Mouse (Mus musculus) myocyte (in vitro differentiated cells): ENCODE data around the gene B3gntl1. TPM values are rescaled to one million over a fixed set of nuclear protein-coding genes. Genes with fewer than 3 reads are reported as not detected.

Experiments
- H3K27me3 ChIP-seq: one replicate; pipeline ENCODE4 v1.6.1; 2011; ENCODE audit not compliant: control insufficient read depth, insufficient read depth, insufficient read length
- H3K36me3 ChIP-seq: one replicate; pipeline ENCODE4 v1.6.1; 2011; ENCODE audit not compliant: control insufficient read depth, insufficient read depth
- H3K4me2 ChIP-seq: one replicate; pipeline ENCODE4 v1.6.1; 2011; ENCODE audit warnings: low read depth, control low read depth
- H3K4me3 ChIP-seq: one replicate; pipeline ENCODE4 v1.5.1; 2011; ENCODE audit warnings: mild to moderate bottlenecking, control low read depth, moderate library complexity
- H3K79me2 ChIP-seq: one replicate; pipeline ENCODE4 v1.6.1; 2011; ENCODE audit not compliant: control insufficient read depth, insufficient read depth
- H3ac ChIP-seq: one replicate; pipeline ENCODE4 v1.6.1; 2011; ENCODE audit not compliant: control insufficient read depth, insufficient read length
- CEBPB ChIP-seq: IDR thresholded peaks from 2 replicates; pipeline ENCODE4 v1.6.1; 2011; ENCODE audit warnings: mild to moderate bottlenecking, moderate library complexity; ENCODE audit not compliant: poor library complexity, insufficient read depth, severe bottlenecking
- E2F4 ChIP-seq: IDR thresholded peaks from one replicate; pipeline ENCODE4 v1.6.1; 2011; ENCODE audit warnings: mild to moderate bottlenecking, control low read depth, moderate library complexity; ENCODE audit not compliant: insufficient read depth
- MAX ChIP-seq: IDR thresholded peaks from one replicate; pipeline ENCODE4 v1.6.1; 2011; ENCODE audit warnings: low read depth, mild to moderate bottlenecking, control low read depth
- MYOD1 ChIP-seq, 3 experiments: IDR thresholded peaks; one replicate each; pipeline ENCODE4 v1.6.1; 2011; ENCODE audit warnings: control low read depth in 2 of 3, low read depth in 2 of 3, mild to moderate bottlenecking in 2 of 3, moderate library complexity in 1 of 3; ENCODE audit not compliant: insufficient read length in 2 of 3, control insufficient read depth in 1 of 3
- MYOG ChIP-seq, 3 experiments: IDR thresholded peaks; one replicate each; pipeline ENCODE4 v1.6.1; 2011; ENCODE audit warnings: control low read depth in 2 of 3, low read depth in 2 of 3, mild to moderate bottlenecking in 2 of 3; ENCODE audit not compliant: insufficient read length in 2 of 3, control insufficient read depth in 1 of 3, insufficient read depth in 1 of 3
- POLR2A ChIP-seq: IDR thresholded peaks from one replicate; pipeline ENCODE4 v1.6.1; 2011; ENCODE audit warnings: low read depth, mild to moderate bottlenecking, control low read depth, moderate library complexity; ENCODE audit not compliant: insufficient read length
- POLR2AphosphoS2 ChIP-seq: IDR thresholded peaks from one replicate; pipeline ENCODE4 v1.6.1; 2011; ENCODE audit warnings: low read depth, control low read depth; ENCODE audit not compliant: insufficient read length
- REST ChIP-seq: IDR thresholded peaks from one replicate; pipeline ENCODE4 v1.6.1; 2011; ENCODE audit warnings: mild to moderate bottlenecking, control low read depth, moderate library complexity; ENCODE audit not compliant: insufficient read depth, insufficient read length
- SRF ChIP-seq: IDR thresholded peaks from one replicate; pipeline ENCODE4 v1.6.1; 2011; ENCODE audit warnings: low read depth; ENCODE audit not compliant: control insufficient read depth, insufficient read length
- TCF12 ChIP-seq: IDR thresholded peaks from one replicate; pipeline ENCODE4 v1.6.1; 2011; ENCODE audit warnings: mild to moderate bottlenecking, control low read depth; ENCODE audit not compliant: poor library complexity, insufficient read depth, severe bottlenecking
- TCF3 ChIP-seq: IDR thresholded peaks from one replicate; pipeline ENCODE4 v1.6.1; 2011; ENCODE audit warnings: low read depth, control low read depth; ENCODE audit not compliant: insufficient read length
- USF1 ChIP-seq: IDR thresholded peaks from one replicate; pipeline ENCODE4 v1.6.1; 2011; ENCODE audit warnings: low read depth, mild to moderate bottlenecking, control low read depth, moderate library complexity
- polyA plus RNA-seq: library from polyadenylated mRNA; unstranded; fragments of >200 nt; fragmentation: generic; extraction: Trizol; gene quantifications from one replicate; pipeline ENCODE4 v1.2.1, GENCODE M21; 2012; ENCODE audit warnings: missing spikeins

Gene B3gntl1
- polyA plus RNA-seq, 1 experiment: 5.4 TPM

DNA sequence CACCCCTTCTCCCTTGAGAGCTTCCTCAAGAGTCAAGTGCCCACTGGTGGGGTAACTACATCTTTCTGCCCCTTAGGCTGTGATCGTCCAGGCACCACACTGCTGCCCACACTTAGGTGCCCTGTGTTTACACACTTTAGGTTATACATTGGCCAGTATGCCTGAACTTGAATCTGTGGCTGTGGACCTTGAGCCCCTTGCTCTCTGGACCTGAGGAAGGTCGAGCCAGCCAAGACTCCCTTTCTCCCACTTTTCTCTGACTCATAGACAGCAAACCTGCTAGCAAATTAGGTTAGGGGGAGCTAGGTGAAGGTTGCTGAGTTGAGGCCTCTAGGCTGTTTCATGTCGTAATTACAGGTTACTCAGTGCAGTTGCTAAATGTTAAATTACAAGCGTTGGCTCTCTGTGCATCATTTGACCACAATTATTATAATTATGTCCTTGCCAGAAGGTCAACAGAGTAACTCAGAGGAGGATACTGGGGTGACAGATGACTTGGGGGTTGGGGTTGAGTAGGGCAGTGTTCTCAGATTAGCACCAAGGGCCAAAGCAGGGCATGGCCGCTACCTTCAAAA lies 25.5 kb upstream of the B3gntl1 start:
- Histone ChIP-seq H3K4me2 (no peak overlapping the region), H3K4me3 (no peak overlapping the region), H3K36me3 (no peaks in the 10 kb centered on the region), H3K79me2 (peaks cover 7% of the 10 kb centered on the region), H3K27me3 (no peaks in the 10 kb centered on the region), H3ac (no peak overlapping the region)
- no peak for TF ChIP-seq TCF12
- TF ChIP-seq CEBPB: no peak
- no peak for TF ChIP-seq MYOD1 (IDR thresholded peaks at IDR 0.05; ENCODE audit: control insufficient read depth in 1 of 3, insufficient read length in 2 of 3, low read depth in 2 of 3)
- TF ChIP-seq TCF3: no peak
- TF ChIP-seq E2F4: no peak
- TF ChIP-seq SRF: no peak
- no peak for TF ChIP-seq USF1
- TF ChIP-seq MYOG (IDR thresholded peaks at IDR 0.05; ENCODE audit: control insufficient read depth in 1 of 3, insufficient read depth in 1 of 3, insufficient read length in 2 of 3, low read depth in 2 of 3): no peak
- TF ChIP-seq POLR2AphosphoS2: no peak
- no peak for TF ChIP-seq MAX

DNA sequence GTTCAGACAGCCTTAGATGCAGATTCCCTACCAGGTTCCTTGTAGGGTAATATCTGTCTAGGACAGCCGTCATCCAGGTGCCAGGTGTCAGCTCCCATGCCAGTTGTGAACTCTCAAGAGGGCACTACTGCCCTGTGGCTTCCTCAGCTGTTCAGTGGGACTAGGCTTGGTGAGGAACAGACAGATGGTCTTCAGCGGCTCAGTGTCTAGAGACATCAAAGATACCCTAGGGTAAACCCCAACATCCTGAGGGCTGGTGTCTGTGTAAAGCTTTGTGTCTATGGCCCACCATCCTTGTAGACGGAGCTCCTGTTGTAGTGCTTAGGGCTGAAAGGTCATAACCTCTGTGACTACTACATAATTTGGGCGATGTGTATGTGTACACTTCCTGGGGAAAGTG lies 24.3 kb upstream of the B3gntl1 start:
- Histone ChIP-seq H3K79me2 (no peaks in the 10 kb centered on the region), H3K4me3 (no peak overlapping the region), H3ac (no peak overlapping the region), H3K27me3 (no peaks in the 10 kb centered on the region), H3K4me2 (no peak overlapping the region), H3K36me3 (no peaks in the 10 kb centered on the region)
- TF ChIP-seq MYOG (IDR thresholded peaks at IDR 0.05; ENCODE audit: control insufficient read depth in 1 of 3, insufficient read depth in 1 of 3, insufficient read length in 2 of 3, low read depth in 2 of 3) (peak in 2 of 3 experiments; percentile 68 to 80), MYOD1 (IDR thresholded peaks at IDR 0.05; ENCODE audit: control insufficient read depth in 1 of 3, insufficient read length in 2 of 3, low read depth in 2 of 3) (peak in 2 of 3 experiments; percentile 77 to 79), CEBPB (no peak)

DNA sequence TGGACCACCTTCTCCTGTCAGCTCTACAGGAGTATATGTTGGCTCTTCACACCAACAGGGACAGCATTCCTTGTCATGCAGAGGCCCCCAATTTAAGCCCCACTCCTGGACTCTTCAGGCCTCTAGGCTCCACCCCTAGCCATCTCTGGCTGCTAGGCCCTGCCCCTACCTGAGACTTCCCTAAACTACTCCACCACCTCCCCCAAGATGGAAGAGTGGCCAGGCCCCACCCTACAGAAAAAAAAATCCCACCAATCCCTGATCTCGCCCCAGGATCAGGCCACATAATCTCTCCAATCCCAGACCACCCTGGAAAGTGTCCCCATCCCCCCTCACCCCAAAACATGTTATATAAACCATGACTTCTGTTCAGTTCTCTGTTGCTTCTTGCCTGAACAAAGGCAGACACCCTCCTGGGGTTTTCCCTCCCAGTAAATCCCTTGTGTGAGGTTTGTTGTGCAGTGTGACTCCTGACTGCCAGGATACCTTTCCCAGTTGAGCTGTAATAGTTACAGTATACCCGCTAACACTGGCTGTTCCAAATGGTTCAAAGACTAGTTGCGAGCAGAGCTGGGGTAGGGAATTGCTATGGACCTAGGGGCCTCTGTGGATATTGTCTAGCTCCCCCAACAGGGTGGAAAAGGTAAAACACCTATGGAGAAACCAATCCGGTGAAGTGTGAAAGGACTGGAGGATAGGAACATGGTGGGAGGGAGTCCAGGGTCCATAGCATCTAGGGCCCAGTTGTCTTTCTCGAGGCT lies 22.5 kb upstream of the B3gntl1 start:
- Histone ChIP-seq H3K27me3 (no peaks in the 10 kb centered on the region), H3ac (no peak overlapping the region), H3K4me3 (no peak overlapping the region), H3K79me2 (no peaks in the 10 kb centered on the region), H3K4me2 (no peak overlapping the region), H3K36me3 (no peaks in the 10 kb centered on the region)
- TF ChIP-seq SRF (no peak), POLR2A (no peak), TCF3 (no peak)

DNA sequence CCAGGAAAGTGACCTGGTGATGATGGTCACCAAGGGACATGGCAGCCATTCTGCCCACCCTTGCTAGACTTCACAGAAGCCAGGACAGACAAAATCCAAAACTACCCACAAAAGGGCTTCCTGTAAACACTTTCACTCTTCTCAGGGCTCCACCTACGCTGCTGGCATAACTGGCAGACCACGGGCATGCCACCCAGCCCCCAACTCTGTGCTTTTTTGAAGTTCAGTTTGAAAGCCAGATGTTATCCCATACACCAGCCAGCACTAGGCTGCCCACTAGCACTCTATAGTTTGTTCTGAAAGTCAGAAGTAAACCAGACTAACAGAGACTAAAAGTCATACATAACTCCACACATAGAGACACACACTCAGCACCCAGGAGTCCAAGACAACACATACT lies 15.1 kb upstream of the B3gntl1 start:
- Histone ChIP-seq H3K79me2 (no peaks in the 10 kb centered on the region), H3K4me3 (no peak overlapping the region), H3K4me2 (no peak overlapping the region), H3K36me3 (no peaks in the 10 kb centered on the region), H3ac (no peak overlapping the region), H3K27me3 (no peaks in the 10 kb centered on the region)
- TF ChIP-seq CEBPB (no peak), SRF (no peak), USF1 (no peak), TCF12 (no peak), E2F4 (no peak), TCF3 (no peak), MAX (no peak), REST (no peak), POLR2AphosphoS2 (no peak), MYOD1 (IDR thresholded peaks at IDR 0.05; ENCODE audit: control insufficient read depth in 1 of 3, insufficient read length in 2 of 3, low read depth in 2 of 3) (no peak), POLR2A (no peak), MYOG (IDR thresholded peaks at IDR 0.05; ENCODE audit: control insufficient read depth in 1 of 3, insufficient read depth in 1 of 3, insufficient read length in 2 of 3, low read depth in 2 of 3) (no peak)

DNA sequence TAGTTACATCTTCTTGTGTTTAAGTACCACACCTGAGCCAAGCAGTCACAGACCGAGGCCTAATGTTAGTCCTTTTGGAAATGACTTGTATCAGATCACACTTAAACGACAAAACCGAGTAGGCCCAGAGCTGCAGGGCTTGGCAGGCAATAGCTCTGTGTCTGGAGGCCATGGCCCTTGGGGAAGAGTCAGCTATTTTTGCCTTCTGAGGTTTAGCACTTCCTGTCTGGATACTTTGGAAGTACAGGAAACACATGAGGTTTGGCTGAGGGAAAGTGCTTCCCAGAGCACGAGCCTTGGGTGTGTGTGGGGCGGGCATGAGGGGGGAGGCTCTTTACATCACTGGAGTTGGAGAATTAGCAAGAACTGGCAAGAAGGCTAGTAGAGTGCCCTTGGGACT lies 13.7 kb upstream of the B3gntl1 start:
- no peaks in the 10 kb centered on the region for H3K79me2 ChIP-seq
- no peak overlapping the region for H3K4me3 ChIP-seq
- no peak overlapping the region for H3ac ChIP-seq
- H3K4me2 ChIP-seq: peak overlapping the region; percentile 18
- TF ChIP-seq E2F4 (no peak), MYOG (IDR thresholded peaks at IDR 0.05; ENCODE audit: control insufficient read depth in 1 of 3, insufficient read depth in 1 of 3, insufficient read length in 2 of 3, low read depth in 2 of 3) (no peak), TCF3 (no peak), CEBPB (no peak), POLR2A (no peak), POLR2AphosphoS2 (no peak), MAX (no peak), MYOD1 (IDR thresholded peaks at IDR 0.05; ENCODE audit: control insufficient read depth in 1 of 3, insufficient read length in 2 of 3, low read depth in 2 of 3) (no peak), REST (no peak), USF1 (no peak), TCF12 (no peak), SRF (no peak)
- H3K36me3 ChIP-seq: no peaks in the 10 kb centered on the region
- H3K27me3 ChIP-seq: no peaks in the 10 kb centered on the region
